In genomic region chr8:45703700-45704101, GRCm38 (mm10) we compare ENCODE assay signal across 15 mouse cellular contexts.
A peak's percentile ranks its signal among the peaks of the same experiment; 100 is the strongest.
DNase-seq lines count a peak whose midpoint lies in the region; ATAC-seq and TF ChIP-seq lines count a peak whose summit lies in the region.
"Had no signal": no experiment of that assay in that cellular context is flagged by ENCODE, and none has a peak within 500 bp of the region (broad histone marks: within the 10 kb centered on the region; RNA-seq: fewer than 3 reads in every experiment).

No protein-coding gene starts in this region.

- DNase-seq in embryonic facial prominence, embryonic 14.5 days (ENCODE audit: low spot score), result peak; percentile 10
- no peak for DNase-seq in embryonic facial prominence, embryonic 10.5 days (ENCODE audit: low spot score)
- no peak for DNase-seq in left cerebral cortex, adult 2 months (ENCODE audit: extremely low spot score in 1 of 2, low spot score in 2 of 2)
- no peak for DNase-seq in left cerebral cortex, postnatal 4 days
- peak; percentile 33 for DNase-seq in retina, embryonic 14.5 days (ENCODE audit: low spot score)
- DNase-seq in natural killer cell, adult 2 months (ENCODE audit: low spot score in 2 of 2), result no peak
- no peak for DNase-seq in frontal cortex, postnatal 10 days (ENCODE audit: low spot score in 2 of 2)
- DNase-seq: kidney, adult 2 months had no signal

- no peaks in the 10 kb centered on the region for H3K27me3 ChIP-seq in embryonic facial prominence, embryonic 14.5 days (replicated peaks; ENCODE audit: control insufficient read depth, insufficient read depth, low read length)
- H3K27me3 ChIP-seq in embryonic facial prominence, embryonic 10.5 days (replicated peaks; ENCODE audit: low read depth, poor library complexity, severe bottlenecking), result no peaks in the 10 kb centered on the region
- H3K27me3 ChIP-seq: heart, embryonic 13.5 days had no signal

- H3K36me3 ChIP-seq in embryonic facial prominence, embryonic 14.5 days (ENCODE audit: control insufficient read depth, insufficient read depth, low read length), result no peaks in the 10 kb centered on the region
- no peaks in the 10 kb centered on the region for H3K36me3 ChIP-seq in embryonic facial prominence, embryonic 10.5 days (replicated peaks)
- H3K36me3 ChIP-seq: G1E; hindbrain, embryonic 10.5 days; limb, embryonic 10.5 days had no signal

- H3K9ac ChIP-seq in embryonic facial prominence, embryonic 14.5 days (ENCODE audit: low read depth, low read length), result no peak overlapping the region
- H3K9ac ChIP-seq: heart, embryonic 13.5 days; liver, embryonic 14.5 days had no signal

- no peak for TF ChIP-seq CTCF in left cerebral cortex, adult 2 months (IDR thresholded peaks at IDR 0.05)
- TF ChIP-seq CTCF in cortical plate, adult 2 months (IDR thresholded peaks at IDR 0.05; ENCODE audit: extremely low read depth, insufficient read depth, low read length), result no peak

- ATAC-seq in embryonic facial prominence, embryonic 14.5 days (ENCODE audit: low read depth), result no peak
- ATAC-seq: activated CD4-positive, CD25-positive, alpha-beta regulatory T cell, adult 4 months had no signal

- no peak for TF ChIP-seq POLR2A in cortical plate, adult 2 months (IDR thresholded peaks at IDR 0.05; ENCODE audit: extremely low read depth, insufficient read depth, low read length)

- H3K4me2 ChIP-seq in embryonic facial prominence, embryonic 14.5 days (ENCODE audit: low read depth, low read length), result no peak overlapping the region
- H3K4me2 ChIP-seq: heart, embryonic 13.5 days had no signal

- 59% methylated on average over 4 of the region's 4 CpGs for WGBS in embryonic facial prominence, embryonic 14.5 days
- 82% methylated on average over 4 of the region's 4 CpGs for WGBS in embryonic facial prominence, embryonic 10.5 days

- H3K9me3 ChIP-seq in embryonic facial prominence, embryonic 14.5 days (ENCODE audit: control insufficient read depth, low read length), result no peaks in the 10 kb centered on the region
- no peaks in the 10 kb centered on the region for H3K9me3 ChIP-seq in embryonic facial prominence, embryonic 10.5 days
- H3K9me3 ChIP-seq: G1E; heart, embryonic 13.5 days; hindbrain, embryonic 10.5 days; limb, embryonic 10.5 days had no signal

- no peak overlapping the region for H3K4me3 ChIP-seq in embryonic facial prominence, embryonic 14.5 days (ENCODE audit: low read depth, low read length)
- H3K4me3 ChIP-seq in embryonic facial prominence, embryonic 10.5 days, result no peak overlapping the region
- no peak overlapping the region for H3K4me3 ChIP-seq in left cerebral cortex, adult 2 months
- no peak overlapping the region for H3K4me3 ChIP-seq in cortical plate, adult 2 months (ENCODE audit: insufficient read depth, low read length)
- H3K4me3 ChIP-seq: heart, embryonic 13.5 days; hindbrain, embryonic 10.5 days; limb, embryonic 10.5 days had no signal

- H3K4me1 ChIP-seq in embryonic facial prominence, embryonic 14.5 days (ENCODE audit: control insufficient read depth, insufficient read depth, low read length), result no peaks in the 10 kb centered on the region
- no peaks in the 10 kb centered on the region for H3K4me1 ChIP-seq in embryonic facial prominence, embryonic 10.5 days
- peaks cover 10% of the 10 kb centered on the region for H3K4me1 ChIP-seq in cortical plate, adult 2 months (ENCODE audit: control insufficient read depth, insufficient read depth, low read length)
- H3K4me1 ChIP-seq: hindbrain, embryonic 10.5 days; limb, embryonic 10.5 days had no signal

- no peak overlapping the region for H3K27ac ChIP-seq in embryonic facial prominence, embryonic 14.5 days (replicated peaks; ENCODE audit: low read depth, low read length)
- no peak overlapping the region for H3K27ac ChIP-seq in embryonic facial prominence, embryonic 10.5 days (replicated peaks)
- peak overlapping the region; percentile 7; the same call in 1 of the 2 replicates for H3K27ac ChIP-seq in left cerebral cortex, adult 2 months
- H3K27ac ChIP-seq in cortical plate, adult 2 months (ENCODE audit: insufficient read depth, low read length), result 0 out of 2 replicates have a peak overlapping the region, but pooled peaks have one; percentile 29
- H3K27ac ChIP-seq: heart, embryonic 13.5 days; hindbrain, embryonic 10.5 days; limb, embryonic 10.5 days; liver, embryonic 14.5 days had no signal

- intact Hi-C loops in left cerebral cortex, adult 2 months (cut with DNase I), result no loop called here
- intact Hi-C loops in left cerebral cortex, postnatal 4 days (cut with DNase I), result no loop called here

Comparison
In these comparisons a context has a peak if more than half of its experiments do, and no peak if none do; other contexts are left out.
1. DNase-seq: peak in embryonic facial prominence, embryonic 14.5 days (single experiment) and retina, embryonic 14.5 days (single experiment); none in embryonic facial prominence, embryonic 10.5 days (single experiment), left cerebral cortex, adult 2 months (0 of 2), left cerebral cortex, postnatal 4 days (single experiment), natural killer cell, adult 2 months (0 of 2) and frontal cortex, postnatal 10 days (0 of 2).
2. H3K27ac ChIP-seq: peak in left cerebral cortex, adult 2 months (single experiment) and cortical plate, adult 2 months (single experiment); none in embryonic facial prominence, embryonic 14.5 days (single experiment) and embryonic facial prominence, embryonic 10.5 days (single experiment).